Mouse (Mus musculus) intestine, embryonic 14.5 days (tissue): ENCODE measurements around the gene Cyp4a14. TPM values are rescaled to one million over a fixed set of nuclear protein-coding genes. Genes with fewer than 3 reads are reported as not detected.
"Not testable (repeated sequence)": the region's sequence is repeated elsewhere in the genome, so short reads cannot be mapped to it uniquely, and the experiment has no call there.

Experiments
- ATAC-seq: fragments of 200-750 bp; cut with Nextera tagmentation; replicated peaks from 2 replicates; pipeline ENCODE4 v1.8.0; 2017; ENCODE audit warnings: low read depth, moderate number of reproducible peaks, moderate TSS enrichment, moderate library complexity; ENCODE audit not compliant: low FRiP score, low TSS enrichment
- DNase-seq: peaks from one replicate; pipeline ENCODE4 v3.0.0-alpha.2; 2018; ENCODE audit warnings: low spot score
- H3K27ac ChIP-seq: fragments of 300-500 bp; sonication (generic); 2 replicates; pipeline ENCODE4 v1.5.1; 2014; ENCODE audit warnings: low read depth, mild to moderate bottlenecking, control low read depth
- H3K27me3 ChIP-seq: fragments of 300-500 bp; sonication (generic); replicated peaks from 2 replicates; pipeline ENCODE4 v1.6.1; 2014; ENCODE audit warnings: low read length, control low read depth; ENCODE audit not compliant: control insufficient read depth, insufficient read depth
- H3K36me3 ChIP-seq: fragments of 300-500 bp; sonication (generic); 2 replicates; pipeline ENCODE4 v1.6.1; 2014; ENCODE audit warnings: low read length, control low read depth; ENCODE audit not compliant: control insufficient read depth, insufficient read depth
- H3K4me1 ChIP-seq: fragments of 300-500 bp; sonication (generic); replicated peaks from 2 replicates; pipeline ENCODE4 v1.6.1; 2014; ENCODE audit warnings: low read length, control low read depth, mixed read lengths; ENCODE audit not compliant: control insufficient read depth, insufficient read depth
- H3K4me2 ChIP-seq: fragments of 300-500 bp; sonication (generic); 2 replicates; pipeline ENCODE4 v1.6.1; 2014; ENCODE audit warnings: low read length
- H3K4me3 ChIP-seq: fragments of 300-500 bp; sonication (generic); 2 replicates; pipeline ENCODE4 v1.5.1; 2014; ENCODE audit warnings: low read depth, low read length, control low read depth, mixed read lengths
- H3K9ac ChIP-seq: fragments of 300-500 bp; sonication (generic); 2 replicates; pipeline ENCODE4 v1.6.1; 2014; ENCODE audit warnings: mild to moderate bottlenecking, low read length
- H3K9me3 ChIP-seq: fragments of 300-500 bp; sonication (generic); 2 replicates; pipeline ENCODE4 v1.6.1; 2016; ENCODE audit warnings: low read length, control low read depth; ENCODE audit not compliant: control insufficient read depth
- WGBS: fragments of 180-500 bp; shearing (Covaris S2); extraction: QIAGEN DNeasy Blood & Tissue Kit; methylation state at CpG from one replicate; pipeline ENCODE4 v1.1.7; 2014; 5-methylcytosine and 5-hydroxymethylcytosine counted together
- polyA plus RNA-seq: library from polyadenylated mRNA; unstranded; fragments of >200 nt; fragmentation: Nextera tagmentation; extraction: Ambion mirVana; gene quantifications from 2 replicates; pipeline ENCODE4 v1.2.1, GENCODE M21; 2014

The Cyp4a14 gene
- not detected in 2 replicates for polyA plus RNA-seq

GRCm38 (mm10) chr4:115496001-115496400 lies at the start of gene Cyp4a14:
Gene Cyp4a14, minus strand, starts transcription at chr4:115496142.
- H3K4me1 ChIP-seq = no peaks in the 10 kb centered on the region
- WGBS = 82% methylated on average over 1 of the region's 1 CpGs
- H3K9ac ChIP-seq = no peak within 1 kb of the TSS
- DNase-seq (no peak), ATAC-seq (no peak)
- H3K9me3 ChIP-seq = no peaks in the 10 kb centered on the region
- H3K4me2 ChIP-seq = no peak within 1 kb of the TSS
- no peaks in the 10 kb centered on the region for H3K36me3 ChIP-seq
- H3K4me3 ChIP-seq = no peak within 1 kb of the TSS
- H3K27ac ChIP-seq = no peak within 1 kb of the TSS
- no peaks in the 10 kb centered on the region for H3K27me3 ChIP-seq

GRCm38 (mm10) chr4:115545101-115545500 lies 49.2 kb upstream of the Cyp4a14 start:
- Histone ChIP-seq H3K9me3 (no peaks in the 10 kb centered on the region), H3K4me2 (no peak overlapping the region), H3K27ac (no peak overlapping the region), H3K9ac (no peak overlapping the region), H3K4me3 (no peak overlapping the region), H3K27me3 (no peaks in the 10 kb centered on the region), H3K4me1 (no peaks in the 10 kb centered on the region), H3K36me3 (no peaks in the 10 kb centered on the region)
- ATAC-seq (no peak), DNase-seq (no peak)
- WGBS = 54% methylated on average over 1 of the region's 1 CpGs

GRCm38 (mm10) chr4:115521766-115522165 lies 25.8 kb upstream of the Cyp4a14 start:
- Histone ChIP-seq H3K9me3 (no peaks in the 10 kb centered on the region), H3K27ac (no peak overlapping the region), H3K36me3 (no peaks in the 10 kb centered on the region), H3K4me2 (no peak overlapping the region), H3K27me3 (no peaks in the 10 kb centered on the region), H3K4me1 (no peaks in the 10 kb centered on the region), H3K9ac (no peak overlapping the region), H3K4me3 (no peak overlapping the region)
- 92% methylated on average over 2 of the region's 2 CpGs for WGBS
- ATAC-seq (no peak), DNase-seq (no peak)

GRCm38 (mm10) chr4:115519444-115519843 lies 23.5 kb upstream of the Cyp4a14 start:
- no peaks in the 10 kb centered on the region for H3K27me3 ChIP-seq
- no peaks in the 10 kb centered on the region for H3K9me3 ChIP-seq
- no peak overlapping the region for H3K27ac ChIP-seq
- DNase-seq (no peak), ATAC-seq (no peak)
- no peak overlapping the region for H3K4me2 ChIP-seq
- H3K4me1 ChIP-seq = no peaks in the 10 kb centered on the region
- H3K36me3 ChIP-seq = no peaks in the 10 kb centered on the region
- H3K4me3 ChIP-seq = no peak overlapping the region
- H3K9ac ChIP-seq = no peak overlapping the region
- WGBS = 77% methylated on average over 4 of the region's 4 CpGs

GRCm38 (mm10) chr4:115518000-115518399 lies 22.1 kb upstream of the Cyp4a14 start, which contains the start of gene Cyp4a10:
Gene Cyp4a10, plus strand, starts transcription at chr4:115518264.
- ATAC-seq, H3K36me3 ChIP-seq, H3K4me3 ChIP-seq, H3K4me2 ChIP-seq, H3K4me1 ChIP-seq, H3K9me3 ChIP-seq, DNase-seq, H3K27ac ChIP-seq, H3K9ac ChIP-seq, H3K27me3 ChIP-seq: not testable (repeated sequence)
- WGBS = 84% methylated on average over 5 of the region's 5 CpGs

GRCm38 (mm10) chr4:115513964-115514363 lies 18.0 kb upstream of the Cyp4a14 start:
- H3K27me3 ChIP-seq, ATAC-seq, H3K9me3 ChIP-seq, H3K9ac ChIP-seq, DNase-seq, H3K4me2 ChIP-seq, H3K36me3 ChIP-seq, H3K27ac ChIP-seq, H3K4me3 ChIP-seq, H3K4me1 ChIP-seq: not testable (repeated sequence)

GRCm38 (mm10) chr4:115497466-115497865 lies 1.5 kb upstream of the Cyp4a14 start:
- no peak overlapping the region for H3K9ac ChIP-seq
- H3K27ac ChIP-seq = no peak overlapping the region
- no peak for ATAC-seq
- no peak overlapping the region for H3K4me3 ChIP-seq
- no peaks in the 10 kb centered on the region for H3K27me3 ChIP-seq
- DNase-seq = no peak
- no peaks in the 10 kb centered on the region for H3K9me3 ChIP-seq
- no peak overlapping the region for H3K4me2 ChIP-seq
- WGBS = 86% methylated on average over 3 of the region's 3 CpGs
- H3K36me3 ChIP-seq = no peaks in the 10 kb centered on the region
- no peaks in the 10 kb centered on the region for H3K4me1 ChIP-seq

- Histone ChIP-seq H3K4me3 (no peak overlapping the region), H3K9ac (no peak overlapping the region), H3K4me2 (no peak overlapping the region), H3K27me3 (no peaks in the 10 kb centered on the region), H3K4me1 (no peaks in the 10 kb centered on the region), H3K36me3 (no peaks in the 10 kb centered on the region), H3K27ac (no peak overlapping the region), H3K9me3 (no peaks in the 10 kb centered on the region)
- no peak for ATAC-seq
- DNase-seq = no peak
- 67% methylated on average over 6 of the region's 6 CpGs for WGBS
Measured at GRCm38 (mm10) chr4:115481006-115481652, 14.8 kb downstream of the Cyp4a14 start.

GRCm38 (mm10) chr4:115476051-115476450 lies 19.9 kb downstream of the Cyp4a14 start:
- not testable (repeated sequence) for H3K4me3 ChIP-seq, H3K27me3 ChIP-seq, H3K4me2 ChIP-seq, H3K27ac ChIP-seq, H3K36me3 ChIP-seq, DNase-seq, H3K9me3 ChIP-seq, H3K4me1 ChIP-seq, H3K9ac ChIP-seq, ATAC-seq
